Mouse (Mus musculus) heart, adult 2 months (tissue): ENCODE data around the gene Srprb. TPM values are rescaled to one million over a fixed set of nuclear protein-coding genes. Genes with fewer than 3 reads are reported as not detected.

Source experiments
- DNase-seq, 2 experiments: peaks; one replicate each; pipeline ENCODE4 v3.0.0; 2021
- H3K27ac ChIP-seq: fragments of 200-600 bp; 2 replicates; pipeline ENCODE4 v1.8.1; 2022
- H3K27me3 ChIP-seq: fragments of 200-500 bp; 2 replicates; pipeline ENCODE4 v1.6.1; 2012; ENCODE audit warnings: mild to moderate bottlenecking, low read length, inconsistent platforms, mixed read lengths; ENCODE audit not compliant: control insufficient read depth, insufficient read depth
- H3K36me3 ChIP-seq: fragments of 200-500 bp; 2 replicates; pipeline ENCODE4 v1.6.1; 2012; ENCODE audit warnings: low read length, inconsistent platforms; ENCODE audit not compliant: control insufficient read depth, insufficient read depth
- H3K4me1 ChIP-seq: fragments of 200-500 bp; 2 replicates; pipeline ENCODE4 v1.6.1; 2011; ENCODE audit warnings: low read length; ENCODE audit not compliant: control insufficient read depth, insufficient read depth
- H3K4me3 ChIP-seq: fragments of 200-600 bp; 2 replicates; pipeline ENCODE4 v1.8.1; 2022
- H3K79me2 ChIP-seq: fragments of 200-500 bp; replicated peaks from 2 replicates; pipeline ENCODE4 v1.6.1; 2012; ENCODE audit warnings: mild to moderate bottlenecking, inconsistent platforms, low read length, moderate library complexity, mixed read lengths; ENCODE audit not compliant: control insufficient read depth, insufficient read depth
- H3K9ac ChIP-seq: fragments of 200-500 bp; 2 replicates; pipeline ENCODE4 v1.6.1; 2012; ENCODE audit warnings: low read depth, mild to moderate bottlenecking, control low read depth, inconsistent platforms, low read length, mixed read lengths
- CTCF ChIP-seq: fragments of 200-600 bp; IDR thresholded peaks from 2 replicates; pipeline ENCODE4 v1.8.1; 2022; ENCODE audit warnings: antibody characterized with exemption, mild to moderate bottlenecking, moderate library complexity
- EP300 ChIP-seq: fragments of 200-500 bp; IDR thresholded peaks from 2 replicates; pipeline ENCODE4 v1.6.1; 2011; ENCODE audit warnings: low read depth, low read length, control low read depth; ENCODE audit not compliant: insufficient read depth
- POLR2A ChIP-seq: fragments of 200-500 bp; IDR thresholded peaks from 2 replicates; pipeline ENCODE4 v1.6.1; 2011; ENCODE audit warnings: mild to moderate bottlenecking, low read depth, low read length, control low read depth; ENCODE audit not compliant: insufficient read depth
- WGBS: fragments of 180-500 bp; shearing (Covaris S2); methylation state at CpG from one replicate; pipeline ENCODE4 v1.1.7; 2018; 5-methylcytosine and 5-hydroxymethylcytosine counted together
- intact Hi-C: fragments of 180-260 bp; cut with DNase I; formaldehyde crosslinking; loops from one replicate; pipeline ENCODE4 v1.15.1; 2025
- polyA plus RNA-seq: library from polyadenylated mRNA; depleted of rRNA; stranded (reverse); fragments of >200 nt; gene quantifications from 2 replicates; pipeline ENCODE4 v1.2.3, GENCODE M21; 2012
- total RNA-seq, 2 experiments: library from RNA; stranded (reverse); gene quantifications; 2 replicates each; pipeline ENCODE4 v1.2.3; 2021

The Srprb gene
- total and polyA plus RNA-seq, 3 experiments, result 19.4 to 31.0 (median 19.8) TPM

- WGBS, result 94% methylated on average over 5 of the region's 5 CpGs
- Histone ChIP-seq H3K27ac (no peak overlapping the region), H3K4me3 (no peak overlapping the region), H3K27me3 (no peaks in the 10 kb centered on the region), H3K36me3 (peaks cover 3% of the 10 kb centered on the region), H3K79me2 (no peaks in the 10 kb centered on the region), H3K9ac (no peak overlapping the region), H3K4me1 (peaks cover 1% of the 10 kb centered on the region)
- DNase-seq, result no peak
- TF ChIP-seq CTCF (no peak), POLR2A (no peak), EP300 (no peak)
- intact Hi-C loops, result loop anchor here (5.0 to 10.0 kb wide), 3 partner anchors 157 to 799 kb away; partner anchors contain the start of genes Amotl2 and Nphp3
Measured at GRCm38 (mm10) chr9:103205786-103206185, 3.8 kb upstream of the Srprb start.

GRCm38 (mm10) chr9:103188416-103188815, 13.5 kb downstream of the Srprb start:
- Histone ChIP-seq H3K27ac (no peak overlapping the region), H3K27me3 (no peaks in the 10 kb centered on the region), H3K79me2 (no peaks in the 10 kb centered on the region), H3K36me3 (no peaks in the 10 kb centered on the region), H3K4me1 (peaks cover 3% of the 10 kb centered on the region; the same call in 1 of the 2 replicates), H3K9ac (no peak overlapping the region), H3K4me3 (no peak overlapping the region)
- 95% methylated on average over 4 of the region's 4 CpGs for WGBS
- no peak for DNase-seq
- TF ChIP-seq POLR2A (no peak), CTCF (no peak), EP300 (no peak)
- intact Hi-C loops, result no loop called here

GRCm38 (mm10) chr9:103186747-103187146, 15.2 kb downstream of the Srprb start:
- Histone ChIP-seq H3K79me2 (no peaks in the 10 kb centered on the region), H3K9ac (no peak overlapping the region), H3K4me1 (peaks cover 3% of the 10 kb centered on the region; the same call in 1 of the 2 replicates), H3K27ac (no peak overlapping the region), H3K36me3 (no peaks in the 10 kb centered on the region), H3K4me3 (no peak overlapping the region), H3K27me3 (no peaks in the 10 kb centered on the region)
- DNase-seq, result peak in 1 of 2 experiments; percentile 27
- TF ChIP-seq CTCF (no peak), EP300 (no peak), POLR2A (no peak)
- intact Hi-C loops, result no loop called here
- WGBS, result 47% methylated on average over 9 of the region's 9 CpGs

- H3K27me3 ChIP-seq, result no peaks in the 10 kb centered on the region
- no peak for DNase-seq
- H3K27ac ChIP-seq, result no peak overlapping the region
- no peak overlapping the region for H3K4me3 ChIP-seq
- 65% methylated on average over 8 of the region's 8 CpGs for WGBS
- intact Hi-C loops, result no loop called here
- H3K36me3 ChIP-seq, result no peaks in the 10 kb centered on the region
- H3K4me1 ChIP-seq, result peaks cover 3% of the 10 kb centered on the region; the same call in 1 of the 2 replicates
- no peak overlapping the region for H3K9ac ChIP-seq
- no peak for TF ChIP-seq EP300
- TF ChIP-seq CTCF, result no peak
- no peaks in the 10 kb centered on the region for H3K79me2 ChIP-seq
Measured at GRCm38 (mm10) chr9:103185946-103186345, 16.0 kb downstream of the Srprb start.

DNA sequence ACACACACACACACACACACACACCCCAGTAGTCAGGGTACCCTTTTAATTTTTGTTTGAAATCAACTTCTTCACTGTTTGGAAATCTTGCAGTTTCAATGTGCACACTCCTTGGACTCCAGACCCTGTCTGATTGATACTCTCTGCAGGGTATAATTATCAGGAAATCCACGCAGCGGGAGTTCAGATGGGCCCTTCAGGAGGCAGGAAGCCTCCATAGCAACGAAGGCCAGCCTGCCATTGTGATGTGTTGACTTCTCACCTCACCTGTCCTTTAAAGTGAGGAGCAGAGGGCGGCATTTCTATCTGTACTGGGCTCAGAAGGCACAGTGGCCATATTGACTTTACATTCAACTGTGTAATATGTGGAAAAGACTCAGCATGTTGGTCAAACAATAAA, 17.1 kb downstream of the Srprb start:
- WGBS, result 64% methylated on average over 4 of the region's 4 CpGs
- DNase-seq, result no peak
- Histone ChIP-seq H3K9ac (no peak overlapping the region), H3K4me1 (peaks cover 4% of the 10 kb centered on the region), H3K4me3 (no peak overlapping the region), H3K27ac (no peak overlapping the region), H3K27me3 (no peaks in the 10 kb centered on the region), H3K36me3 (no peaks in the 10 kb centered on the region), H3K79me2 (no peaks in the 10 kb centered on the region)
- intact Hi-C loops, result no loop called here
- no peak for TF ChIP-seq EP300
- TF ChIP-seq POLR2A, result no peak
- TF ChIP-seq CTCF, result no peak

DNA sequence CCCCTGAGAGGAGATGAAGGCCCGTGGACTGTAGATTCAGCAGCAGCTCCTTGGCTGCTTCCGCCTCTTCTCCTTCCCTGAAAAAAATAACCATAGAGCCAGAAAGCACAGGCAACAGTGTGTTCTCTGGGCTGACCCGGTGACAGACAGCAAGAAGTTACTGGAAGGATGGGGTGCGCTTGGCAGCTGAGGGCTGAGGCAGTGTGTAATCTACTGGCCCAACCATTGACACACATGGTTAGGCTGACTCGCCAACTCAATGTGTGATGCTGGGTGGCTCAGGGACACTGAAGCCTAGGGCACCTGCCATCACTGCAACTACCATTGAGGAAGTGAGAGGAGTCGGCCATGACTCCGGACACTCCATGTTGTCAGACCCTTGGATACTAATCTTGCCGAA, 20.1 kb downstream of the Srprb start:
- H3K4me1 ChIP-seq, result peaks cover 4% of the 10 kb centered on the region
- no peak for DNase-seq
- no peak overlapping the region for H3K9ac ChIP-seq
- H3K27ac ChIP-seq, result no peak overlapping the region
- H3K36me3 ChIP-seq, result no peaks in the 10 kb centered on the region
- H3K79me2 ChIP-seq, result no peaks in the 10 kb centered on the region
- H3K27me3 ChIP-seq, result no peaks in the 10 kb centered on the region
- intact Hi-C loops, result no loop called here
- no peak for TF ChIP-seq EP300
- TF ChIP-seq POLR2A, result no peak
- no peak for TF ChIP-seq CTCF
- no peak overlapping the region for H3K4me3 ChIP-seq
- WGBS, result 88% methylated on average over 8 of the region's 8 CpGs
